Mouse (Mus musculus): ENCODE results near the gene Tmtc4.

GRCm38 (mm10) chr14:122902136-122902535 is 81.7 kb downstream of the Tmtc4 start:
- TF ChIP-seq CTCF (IDR thresholded peaks at IDR 0.05; ENCODE audit: extremely low read depth, insufficient read depth, low read length) (no peak), POLR2A (IDR thresholded peaks at IDR 0.05; ENCODE audit: extremely low read depth, insufficient read depth, low read length) (no peak)

Data from cortical plate, adult 2 months (tissue).